Mouse (Mus musculus): ENCODE data around the gene Rps8. TPM values are rescaled to one million over a fixed set of nuclear protein-coding genes. Genes with fewer than 3 reads are reported as not detected.

Gene Rps8
- polyA plus RNA-seq, 2 experiments, result 1,329 to 1,706 TPM

DNA sequence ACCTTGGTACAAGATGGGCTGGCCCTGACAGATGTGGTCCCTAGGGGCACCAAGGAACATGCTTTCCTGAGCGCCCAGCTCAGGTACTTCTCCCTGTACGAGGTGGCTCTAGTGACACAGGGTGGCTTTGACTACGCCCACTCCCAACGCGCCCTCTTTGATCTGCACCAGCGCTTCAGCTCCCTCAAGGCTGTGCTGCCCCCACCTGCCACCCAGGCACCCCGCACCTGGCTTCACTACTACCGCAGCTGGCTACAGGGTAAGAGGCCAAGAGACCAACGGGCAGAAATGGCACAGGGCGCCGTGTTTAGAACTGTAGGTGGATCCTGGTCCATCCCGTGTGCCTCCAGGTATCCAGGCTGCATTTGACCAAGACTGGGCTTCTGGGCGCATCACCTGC lies 45.8 kb downstream of the Rps8 start:
- peaks cover 54% of the 10 kb centered on the region for H3K36me3 ChIP-seq (ENCODE audit: control insufficient read depth, insufficient read depth, low read length)
- no peak for ATAC-seq (ENCODE audit: low FRiP score, low read depth)
- H3K9ac ChIP-seq (ENCODE audit: low read depth, low read length, severe bottlenecking), result no peak overlapping the region

DNA sequence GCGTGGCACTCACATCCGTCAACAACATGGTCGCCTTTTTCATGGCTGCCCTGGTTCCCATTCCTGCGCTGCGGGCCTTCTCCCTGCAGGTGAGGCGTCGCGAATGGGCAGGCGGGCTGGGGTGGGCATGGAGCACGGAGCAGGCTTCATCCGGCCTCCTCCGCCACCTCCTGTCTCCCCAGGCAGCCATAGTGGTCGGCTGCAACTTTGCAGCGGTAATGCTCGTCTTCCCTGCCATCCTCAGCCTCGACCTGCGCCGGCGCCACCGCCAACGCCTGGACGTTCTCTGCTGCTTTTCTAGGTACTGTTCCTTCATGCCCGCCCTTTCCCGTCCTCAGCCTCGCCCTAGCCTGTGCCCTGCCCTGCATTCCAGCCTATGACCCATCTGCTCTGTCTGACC lies 46.7 kb downstream of the Rps8 start:
- Histone ChIP-seq H3K9ac (ENCODE audit: low read depth, low read length, severe bottlenecking) (no peak overlapping the region), H3K4me1 (ENCODE audit: control insufficient read depth, insufficient read depth, low read length) (no peaks in the 10 kb centered on the region), H3K4me2 (replicated peaks; ENCODE audit: low read depth, low read length, severe bottlenecking) (no peak overlapping the region), H3K36me3 (ENCODE audit: control insufficient read depth, insufficient read depth, low read length) (peaks cover 45% of the 10 kb centered on the region), H3K27ac (replicated peaks; ENCODE audit: low read depth, low read length) (no peak overlapping the region), H3K27me3 (ENCODE audit: control insufficient read depth, insufficient read depth, low read length) (no peaks in the 10 kb centered on the region), H3K4me3 (replicated peaks; ENCODE audit: low read length) (no peak overlapping the region), H3K9me3 (ENCODE audit: control insufficient read depth, low read length) (no peaks in the 10 kb centered on the region)
- no peak for TF ChIP-seq POLR2A (IDR thresholded peaks at IDR 0.05; ENCODE audit: borderline replicate concordance, extremely low read depth, insufficient read depth, insufficient read length)
- ATAC-seq (ENCODE audit: low FRiP score, low read depth) (no peak), DNase-seq (ENCODE audit: low spot score) (no peak)
- 96% methylated on average over 22 of the region's 25 CpGs for WGBS

More for the DNA sequence above, 45.8 kb downstream of the Rps8 start:
- DNase-seq (ENCODE audit: low spot score), result no peak
- WGBS, result 87% methylated on average over 13 of the region's 13 CpGs
- Histone ChIP-seq H3K4me1 (ENCODE audit: control insufficient read depth, insufficient read depth, low read length) (no peaks in the 10 kb centered on the region), H3K27ac (replicated peaks; ENCODE audit: low read depth, low read length) (no peak overlapping the region), H3K4me2 (replicated peaks; ENCODE audit: low read depth, low read length, severe bottlenecking) (no peak overlapping the region), H3K4me3 (replicated peaks; ENCODE audit: low read length) (no peak overlapping the region), H3K9me3 (ENCODE audit: control insufficient read depth, low read length) (no peaks in the 10 kb centered on the region), H3K27me3 (ENCODE audit: control insufficient read depth, insufficient read depth, low read length) (no peaks in the 10 kb centered on the region)
- TF ChIP-seq POLR2A (IDR thresholded peaks at IDR 0.05; ENCODE audit: borderline replicate concordance, extremely low read depth, insufficient read depth, insufficient read length), result no peak

DNA sequence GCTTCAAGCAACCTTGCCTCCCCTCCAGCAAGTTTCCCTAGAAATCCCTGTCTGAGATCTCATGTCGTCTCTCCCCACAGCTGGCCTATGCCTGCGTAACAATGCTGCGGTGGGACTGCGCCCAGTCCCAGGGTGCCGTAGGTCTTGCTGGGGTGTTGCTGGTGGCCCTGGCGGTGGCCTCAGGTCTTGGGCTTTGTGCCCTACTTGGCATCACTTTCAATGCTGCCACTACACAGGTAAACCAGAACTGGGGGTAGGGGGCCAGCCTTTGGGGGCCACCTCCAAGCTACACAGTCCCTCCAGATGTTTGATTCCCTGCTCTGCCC lies 47.6 kb downstream of the Rps8 start:
- Histone ChIP-seq H3K27ac (replicated peaks; ENCODE audit: low read depth, low read length) (no peak overlapping the region), H3K4me3 (replicated peaks; ENCODE audit: low read length) (no peak overlapping the region), H3K4me2 (replicated peaks; ENCODE audit: low read depth, low read length, severe bottlenecking) (no peak overlapping the region), H3K27me3 (ENCODE audit: control insufficient read depth, insufficient read depth, low read length) (no peaks in the 10 kb centered on the region), H3K36me3 (ENCODE audit: control insufficient read depth, insufficient read depth, low read length) (peaks cover 43% of the 10 kb centered on the region), H3K4me1 (ENCODE audit: control insufficient read depth, insufficient read depth, low read length) (no peaks in the 10 kb centered on the region), H3K9me3 (ENCODE audit: control insufficient read depth, low read length) (no peaks in the 10 kb centered on the region), H3K9ac (ENCODE audit: low read depth, low read length, severe bottlenecking) (no peak overlapping the region)
- DNase-seq (ENCODE audit: low spot score) (no peak), ATAC-seq (ENCODE audit: low FRiP score, low read depth) (no peak)
- 95% methylated on average over 6 of the region's 6 CpGs for WGBS
- TF ChIP-seq POLR2A (IDR thresholded peaks at IDR 0.05; ENCODE audit: borderline replicate concordance, extremely low read depth, insufficient read depth, insufficient read length), result no peak

DNA sequence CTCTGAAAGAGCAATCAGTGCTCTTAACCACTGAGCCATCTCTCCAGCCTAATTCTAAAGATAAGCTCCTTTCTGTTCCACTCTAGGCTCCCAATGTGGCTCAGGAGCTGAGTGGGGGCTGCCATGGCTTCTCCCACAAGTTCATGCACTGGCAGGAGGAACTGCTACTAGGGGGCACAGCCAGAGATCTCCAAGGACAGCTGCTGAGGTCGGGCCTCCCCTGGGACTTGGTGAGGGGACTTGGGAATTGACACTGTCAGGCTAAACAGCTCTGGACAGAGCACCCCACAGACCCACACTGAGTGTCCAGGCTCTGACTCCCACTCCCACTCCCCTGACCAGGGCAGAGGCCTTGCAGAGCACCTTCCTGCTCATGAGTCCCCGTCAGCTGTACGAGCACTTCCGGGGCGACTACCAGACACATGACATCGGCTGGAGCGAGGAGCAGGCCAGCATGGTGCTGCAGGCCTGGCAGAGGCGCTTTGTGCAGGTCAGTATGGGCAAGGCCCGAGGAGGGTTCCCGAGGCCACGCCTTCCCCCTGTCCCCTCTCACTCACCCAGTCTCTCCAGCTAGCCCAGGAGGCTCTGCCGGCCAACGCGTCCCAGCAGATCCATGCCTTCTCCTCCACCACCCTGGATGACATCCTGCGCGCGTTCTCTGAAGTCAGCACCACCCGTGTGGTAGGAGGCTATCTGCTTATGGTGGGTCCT lies 48.1 kb downstream of the Rps8 start:
- Histone ChIP-seq H3K27ac (replicated peaks; ENCODE audit: low read depth, low read length) (no peak overlapping the region), H3K27me3 (ENCODE audit: control insufficient read depth, insufficient read depth, low read length) (no peaks in the 10 kb centered on the region), H3K9me3 (ENCODE audit: control insufficient read depth, low read length) (no peaks in the 10 kb centered on the region), H3K4me2 (replicated peaks; ENCODE audit: low read depth, low read length, severe bottlenecking) (no peak overlapping the region), H3K4me3 (replicated peaks; ENCODE audit: low read length) (no peak overlapping the region), H3K4me1 (ENCODE audit: control insufficient read depth, insufficient read depth, low read length) (no peaks in the 10 kb centered on the region), H3K36me3 (ENCODE audit: control insufficient read depth, insufficient read depth, low read length) (peaks cover 38% of the 10 kb centered on the region), H3K9ac (ENCODE audit: low read depth, low read length, severe bottlenecking) (no peak overlapping the region)
- DNase-seq (ENCODE audit: low spot score) (no peak), ATAC-seq (ENCODE audit: low FRiP score, low read depth) (no peak)
- WGBS, result 86% methylated on average over 16 of the region's 18 CpGs
- no peak for TF ChIP-seq POLR2A (IDR thresholded peaks at IDR 0.05; ENCODE audit: borderline replicate concordance, extremely low read depth, insufficient read depth, insufficient read length)

DNA sequence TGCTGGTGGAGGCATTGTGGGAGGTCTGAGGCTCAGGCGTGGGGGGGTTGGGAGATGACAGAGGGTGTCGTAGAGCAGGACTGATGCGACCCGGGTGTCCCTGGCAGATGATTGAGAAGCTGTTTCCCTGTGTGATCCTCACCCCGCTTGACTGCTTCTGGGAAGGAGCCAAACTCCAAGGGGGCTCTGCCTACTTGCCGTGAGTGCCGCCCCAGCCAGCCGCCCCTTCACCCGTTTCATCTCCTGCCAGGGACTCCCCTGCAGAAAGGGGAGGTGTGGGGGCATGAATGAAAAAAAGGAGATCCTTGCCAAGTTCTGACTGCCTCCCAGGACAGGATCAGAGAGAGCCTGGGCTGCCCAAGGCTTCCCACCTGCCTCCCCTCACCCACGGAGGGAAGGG lies 50.9 kb downstream of the Rps8 start:
- ATAC-seq (ENCODE audit: low FRiP score, low read depth) (no peak), DNase-seq (ENCODE audit: low spot score) (no peak)
- WGBS, result 72% methylated on average over 10 of the region's 10 CpGs
- TF ChIP-seq POLR2A (IDR thresholded peaks at IDR 0.05; ENCODE audit: borderline replicate concordance, extremely low read depth, insufficient read depth, insufficient read length), result no peak
- H3K27ac ChIP-seq (replicated peaks; ENCODE audit: low read depth, low read length), result no peak overlapping the region
- H3K4me3 ChIP-seq (replicated peaks; ENCODE audit: low read length), result no peak overlapping the region
- H3K9me3 ChIP-seq (ENCODE audit: control insufficient read depth, low read length), result no peaks in the 10 kb centered on the region
- H3K4me2 ChIP-seq (replicated peaks; ENCODE audit: low read depth, low read length, severe bottlenecking), result no peak overlapping the region
- peaks cover 24% of the 10 kb centered on the region; the same call in 1 of the 2 replicates for H3K36me3 ChIP-seq (ENCODE audit: control insufficient read depth, insufficient read depth, low read length)
- H3K9ac ChIP-seq (ENCODE audit: low read depth, low read length, severe bottlenecking), result peak overlapping the region; percentile 12; the same call in 1 of the 2 replicates
- H3K4me1 ChIP-seq (ENCODE audit: control insufficient read depth, insufficient read depth, low read length), result no peaks in the 10 kb centered on the region
- no peaks in the 10 kb centered on the region for H3K27me3 ChIP-seq (ENCODE audit: control insufficient read depth, insufficient read depth, low read length)
